Mouse (Mus musculus): ENCODE results near the gene Prex1. TPM values are rescaled to one million over a fixed set of nuclear protein-coding genes. Genes with fewer than 3 reads are reported as not detected.

Gene Prex1
- polyA plus RNA-seq, 1 experiment from 2014 or later = 26.6 TPM

- no peak for ATAC-seq (ENCODE audit: low read depth)
- WGBS = 69% methylated on average over 15 of the region's 15 CpGs
- Histone ChIP-seq H3K4me1 (ENCODE audit: control insufficient read depth, insufficient read depth, low read length) (peaks cover 6% of the 10 kb centered on the region; the same call in 1 of the 2 replicates), H3K4me2 (ENCODE audit: low read depth, low read length) (no peak overlapping the region), H3K27ac (replicated peaks; ENCODE audit: low read depth, low read length) (no peak overlapping the region), H3K9ac (ENCODE audit: low read depth, low read length) (no peak overlapping the region), H3K4me3 (ENCODE audit: low read depth, low read length) (no peak overlapping the region), H3K36me3 (ENCODE audit: control insufficient read depth, insufficient read depth, low read length) (no peaks in the 10 kb centered on the region), H3K9me3 (ENCODE audit: control insufficient read depth, low read length) (no peaks in the 10 kb centered on the region), H3K27me3 (replicated peaks; ENCODE audit: control insufficient read depth, insufficient read depth, low read length) (no peaks in the 10 kb centered on the region)
- no peak for DNase-seq (ENCODE audit: low spot score)
These were observed 161.7 kb downstream of the Prex1 start for GRCm38 (mm10) chr2:166551831-166552498.

- Histone ChIP-seq H3K9me3 (ENCODE audit: control insufficient read depth, low read length) (no peaks in the 10 kb centered on the region), H3K4me2 (ENCODE audit: low read depth, low read length) (no peak overlapping the region), H3K36me3 (ENCODE audit: control insufficient read depth, insufficient read depth, low read length) (no peaks in the 10 kb centered on the region), H3K27ac (replicated peaks; ENCODE audit: low read depth, low read length) (no peak overlapping the region), H3K4me1 (ENCODE audit: control insufficient read depth, insufficient read depth, low read length) (peaks cover 6% of the 10 kb centered on the region; the same call in 1 of the 2 replicates), H3K27me3 (replicated peaks; ENCODE audit: control insufficient read depth, insufficient read depth, low read length) (no peaks in the 10 kb centered on the region), H3K4me3 (ENCODE audit: low read depth, low read length) (no peak overlapping the region), H3K9ac (ENCODE audit: low read depth, low read length) (no peak overlapping the region)
- 61% methylated on average over 5 of the region's 8 CpGs for WGBS
- no peak for ATAC-seq (ENCODE audit: low read depth)
- no peak for DNase-seq (ENCODE audit: low spot score)
These were observed 163.8 kb downstream of the Prex1 start for GRCm38 (mm10) chr2:166549871-166550270.

GRCm38 (mm10) chr2:166549069-166549468 is 164.6 kb downstream of the Prex1 start:
- H3K27ac ChIP-seq (replicated peaks; ENCODE audit: low read depth, low read length) = no peak overlapping the region
- H3K4me3 ChIP-seq (ENCODE audit: low read depth, low read length) = no peak overlapping the region
- H3K36me3 ChIP-seq (ENCODE audit: control insufficient read depth, insufficient read depth, low read length) = no peaks in the 10 kb centered on the region
- no peaks in the 10 kb centered on the region for H3K27me3 ChIP-seq (replicated peaks; ENCODE audit: control insufficient read depth, insufficient read depth, low read length)
- ATAC-seq (ENCODE audit: low read depth) (no peak), DNase-seq (ENCODE audit: low spot score) (no peak)
- H3K9ac ChIP-seq (ENCODE audit: low read depth, low read length) = no peak overlapping the region
- H3K4me1 ChIP-seq (ENCODE audit: control insufficient read depth, insufficient read depth, low read length) = peaks cover 6% of the 10 kb centered on the region; the same call in 1 of the 2 replicates
- WGBS = 89% methylated on average over 5 of the region's 5 CpGs
- H3K4me2 ChIP-seq (ENCODE audit: low read depth, low read length) = no peak overlapping the region
- no peaks in the 10 kb centered on the region for H3K9me3 ChIP-seq (ENCODE audit: control insufficient read depth, low read length)

- H3K27ac ChIP-seq (replicated peaks; ENCODE audit: low read depth, low read length) = no peak overlapping the region
- peaks cover 6% of the 10 kb centered on the region; the same call in 1 of the 2 replicates for H3K9me3 ChIP-seq (ENCODE audit: control insufficient read depth, low read length)
- DNase-seq (ENCODE audit: low spot score) = no peak
- H3K27me3 ChIP-seq (replicated peaks; ENCODE audit: control insufficient read depth, insufficient read depth, low read length) = no peaks in the 10 kb centered on the region
- peaks cover 6% of the 10 kb centered on the region; the same call in 1 of the 2 replicates for H3K4me1 ChIP-seq (ENCODE audit: control insufficient read depth, insufficient read depth, low read length)
- 0 out of 2 replicates have a peak overlapping the region, but pooled peaks have one; percentile 1 for H3K9ac ChIP-seq (ENCODE audit: low read depth, low read length)
- 72% methylated on average over 4 of the region's 4 CpGs for WGBS
- ATAC-seq (ENCODE audit: low read depth) = no peak
- no peak overlapping the region for H3K4me2 ChIP-seq (ENCODE audit: low read depth, low read length)
- no peak overlapping the region for H3K4me3 ChIP-seq (ENCODE audit: low read depth, low read length)
- no peaks in the 10 kb centered on the region for H3K36me3 ChIP-seq (ENCODE audit: control insufficient read depth, insufficient read depth, low read length)
These were observed 168.1 kb downstream of the Prex1 start for GRCm38 (mm10) chr2:166545580-166545979.

- no peak for ATAC-seq (ENCODE audit: low read depth)
These were observed 168.9 kb downstream of the Prex1 start for GRCm38 (mm10) chr2:166544575-166545251.

GRCm38 (mm10) chr2:166541112-166541928 is 172.3 kb downstream of the Prex1 start:
- H3K4me3 ChIP-seq (ENCODE audit: low read depth, low read length) = no peak overlapping the region
- H3K9me3 ChIP-seq (ENCODE audit: control insufficient read depth, low read length) = peaks cover 6% of the 10 kb centered on the region; the same call in 1 of the 2 replicates

More at GRCm38 (mm10) chr2:166544575-166545251, 168.9 kb downstream of the Prex1 start:
- Histone ChIP-seq H3K9ac (ENCODE audit: low read depth, low read length) (0 out of 2 replicates have a peak overlapping the region, but pooled peaks have one; percentile 10), H3K4me1 (ENCODE audit: control insufficient read depth, insufficient read depth, low read length) (peaks cover 6% of the 10 kb centered on the region; the same call in 1 of the 2 replicates), H3K27ac (replicated peaks; ENCODE audit: low read depth, low read length) (no peak overlapping the region), H3K4me2 (ENCODE audit: low read depth, low read length) (no peak overlapping the region), H3K9me3 (ENCODE audit: control insufficient read depth, low read length) (peaks cover 6% of the 10 kb centered on the region; the same call in 1 of the 2 replicates), H3K27me3 (replicated peaks; ENCODE audit: control insufficient read depth, insufficient read depth, low read length) (no peaks in the 10 kb centered on the region), H3K4me3 (ENCODE audit: low read depth, low read length) (no peak overlapping the region), H3K36me3 (ENCODE audit: control insufficient read depth, insufficient read depth, low read length) (no peaks in the 10 kb centered on the region)
- 45% methylated on average over 7 of the region's 7 CpGs for WGBS
- no peak for DNase-seq (ENCODE audit: low spot score)

GRCm38 (mm10) chr2:166540216-166540615 is 173.4 kb downstream of the Prex1 start:
- peaks cover 7% of the 10 kb centered on the region; the same call in 1 of the 2 replicates for H3K9me3 ChIP-seq (ENCODE audit: control insufficient read depth, low read length)
- H3K27ac ChIP-seq (replicated peaks; ENCODE audit: low read depth, low read length) = no peak overlapping the region
- 93% methylated on average over 1 of the region's 1 CpGs for WGBS
- no peak overlapping the region for H3K4me2 ChIP-seq (ENCODE audit: low read depth, low read length)
- no peak overlapping the region for H3K4me3 ChIP-seq (ENCODE audit: low read depth, low read length)
- ATAC-seq (ENCODE audit: low read depth) = no peak
- H3K9ac ChIP-seq (ENCODE audit: low read depth, low read length) = no peak overlapping the region
- no peaks in the 10 kb centered on the region for H3K27me3 ChIP-seq (replicated peaks; ENCODE audit: control insufficient read depth, insufficient read depth, low read length)
- DNase-seq (ENCODE audit: low spot score) = no peak
- no peaks in the 10 kb centered on the region for H3K36me3 ChIP-seq (ENCODE audit: control insufficient read depth, insufficient read depth, low read length)
- peaks cover 6% of the 10 kb centered on the region; the same call in 1 of the 2 replicates for H3K4me1 ChIP-seq (ENCODE audit: control insufficient read depth, insufficient read depth, low read length)

More at GRCm38 (mm10) chr2:166541112-166541928, 172.3 kb downstream of the Prex1 start:
- ATAC-seq (ENCODE audit: low read depth) (0 out of 2 replicates have a peak, but pooled peaks have one; percentile 28), DNase-seq (ENCODE audit: low spot score) (peak; percentile 61)
- H3K4me1 ChIP-seq (ENCODE audit: control insufficient read depth, insufficient read depth, low read length) = peaks cover 6% of the 10 kb centered on the region; the same call in 1 of the 2 replicates
- H3K4me2 ChIP-seq (ENCODE audit: low read depth, low read length) = peak overlapping the region; percentile 40
- 6% methylated on average over 10 of the region's 11 CpGs for WGBS
- H3K27ac ChIP-seq (replicated peaks; ENCODE audit: low read depth, low read length) = no peak overlapping the region
- no peaks in the 10 kb centered on the region for H3K27me3 ChIP-seq (replicated peaks; ENCODE audit: control insufficient read depth, insufficient read depth, low read length)
- H3K36me3 ChIP-seq (ENCODE audit: control insufficient read depth, insufficient read depth, low read length) = no peaks in the 10 kb centered on the region
- H3K9ac ChIP-seq (ENCODE audit: low read depth, low read length) = no peak overlapping the region

- H3K4me3 ChIP-seq (ENCODE audit: low read depth, low read length) = no peak overlapping the region
- no peak overlapping the region for H3K4me2 ChIP-seq (ENCODE audit: low read depth, low read length)
- 90% methylated on average over 3 of the region's 3 CpGs for WGBS
- DNase-seq (ENCODE audit: low spot score) (no peak), ATAC-seq (ENCODE audit: low read depth) (no peak)
- H3K36me3 ChIP-seq (ENCODE audit: control insufficient read depth, insufficient read depth, low read length) = no peaks in the 10 kb centered on the region
- 0 out of 2 replicates have a peak, but pooled peaks cover 4% of the 10 kb centered on the region for H3K9me3 ChIP-seq (ENCODE audit: control insufficient read depth, low read length)
- no peaks in the 10 kb centered on the region for H3K27me3 ChIP-seq (replicated peaks; ENCODE audit: control insufficient read depth, insufficient read depth, low read length)
- H3K9ac ChIP-seq (ENCODE audit: low read depth, low read length) = no peak overlapping the region
- H3K4me1 ChIP-seq (ENCODE audit: control insufficient read depth, insufficient read depth, low read length) = peaks cover 6% of the 10 kb centered on the region; the same call in 1 of the 2 replicates
- no peak overlapping the region for H3K27ac ChIP-seq (replicated peaks; ENCODE audit: low read depth, low read length)
These were observed 176.7 kb downstream of the Prex1 start for GRCm38 (mm10) chr2:166536896-166537295.
